Mouse (Mus musculus) layer of hippocampus, adult 2 months (tissue): ENCODE measurements around the gene Olfr554. TPM values are rescaled to one million over a fixed set of nuclear protein-coding genes. Genes with fewer than 3 reads are reported as not detected.
A peak's percentile ranks its signal among the peaks of the same experiment; 100 is the strongest.
"Not testable (repeated sequence)": the region's sequence is repeated elsewhere in the genome, so short reads cannot be mapped to it uniquely, and the experiment has no call there.

Experiments
- DNase-seq, 2 experiments: peaks; one replicate each; pipeline ENCODE4 v3.0.0; 2022; ENCODE audit warnings: low spot score in 2 of 2
- H3K27ac ChIP-seq: fragments of 200-600 bp; 2 replicates; pipeline ENCODE4 v1.8.1; 2022
- H3K4me3 ChIP-seq: fragments of 200-600 bp; 2 replicates; pipeline ENCODE4 v1.8.1; 2022; ENCODE audit warnings: mild to moderate bottlenecking
- CTCF ChIP-seq: fragments of 200-600 bp; conservative IDR thresholded peaks from 2 replicates; pipeline ENCODE4 v1.8.1; 2022; ENCODE audit warnings: antibody characterized with exemption, mild to moderate bottlenecking, moderate library complexity
- long read RNA-seq, 2 experiments: library from polyadenylated mRNA; stranded (forward); transcript quantifications; one replicate each; pipeline ENCODE4 v2.0.0; 2021; ENCODE audit warnings: borderline mapping rate in 2 of 2
- total RNA-seq, 2 experiments: library from RNA; stranded (reverse); gene quantifications; 2 replicates each; pipeline ENCODE4 v1.2.3; 2021

Olfr554 gene
- not detected for total RNA-seq
- long read RNA-seq, experiment 1, result 0 reads
- long read RNA-seq, experiment 2, result 0 reads

DNA sequence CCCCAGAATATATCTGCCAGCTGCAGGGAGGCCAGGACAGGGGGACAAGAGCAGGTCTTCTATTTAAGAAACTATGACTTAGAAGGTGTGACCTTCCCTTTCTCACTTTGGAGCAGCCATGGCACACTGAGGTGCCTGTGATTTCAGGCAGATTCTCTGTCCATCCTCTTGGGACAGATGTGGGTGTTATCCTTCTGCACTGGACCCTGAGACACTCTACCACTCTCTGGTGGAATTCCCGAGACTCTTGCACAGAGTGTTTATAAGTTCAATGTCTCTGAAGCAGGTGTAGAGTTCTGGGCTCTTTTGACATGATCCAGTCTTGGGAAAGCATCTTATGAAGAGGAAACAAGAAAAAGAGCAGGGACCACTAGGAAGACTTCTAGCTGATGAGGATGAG lies at the start of gene Olfr554:
Olfr554 (plus strand) TSS at position 301 of the 400 bp plus-strand sequence.
- TF ChIP-seq CTCF, result no peak
- Histone ChIP-seq H3K27ac (no peak within 1 kb of the TSS), H3K4me3 (no peak within 1 kb of the TSS)
- DNase-seq, result no peak

GRCm38 (mm10) chr7:102591786-102592185 lies 46.4 kb upstream of the Olfr554 start, which contains the start of gene Olfr551:
Gene Olfr551, minus strand, starts transcription at chr7:102591886.
- TF ChIP-seq CTCF, result no peak
- Histone ChIP-seq H3K4me3 (no peak within 1 kb of the TSS), H3K27ac (no peak within 1 kb of the TSS)
- no peak for DNase-seq

- no peak for TF ChIP-seq CTCF
Measured at GRCm38 (mm10) chr7:102597378-102598031, 40.7 kb upstream of the Olfr554 start, which contains the start of gene Olfr552. Gene Olfr552, plus strand, starts transcription at chr7:102597770.

DNA sequence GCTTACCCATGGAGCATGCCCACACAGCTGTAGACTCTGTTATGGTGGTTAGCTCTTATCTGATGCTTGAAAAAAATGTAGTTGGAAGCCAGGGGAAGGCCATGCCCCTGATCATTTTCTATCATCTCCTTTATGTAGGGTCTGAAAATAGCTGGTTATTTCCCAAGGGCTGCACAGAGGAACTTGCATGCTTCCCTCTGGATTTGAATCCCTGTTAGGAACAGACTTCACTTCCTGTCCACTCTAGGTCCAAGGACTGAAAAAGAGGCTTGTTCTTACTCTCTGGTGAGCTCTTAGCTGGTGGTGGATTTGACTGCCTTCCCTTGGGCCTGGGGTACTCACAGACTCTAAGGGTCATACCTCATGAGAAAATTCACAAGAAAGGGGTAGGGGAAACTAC lies 20.1 kb upstream of the Olfr554 start, which contains the start of gene Olfr553:
Olfr553 (minus strand) TSS at position 101 of the 400 bp plus-strand sequence.
- Histone ChIP-seq H3K27ac (no peak within 1 kb of the TSS), H3K4me3 (no peak within 1 kb of the TSS)
- no peak for TF ChIP-seq CTCF
- DNase-seq, result no peak

More at GRCm38 (mm10) chr7:102597378-102598031, 40.7 kb upstream of the Olfr554 start, which contains the start of gene Olfr552:
- DNase-seq, result no peak
- no peak within 1 kb of the TSS for H3K27ac ChIP-seq
- H3K4me3 ChIP-seq, result no peak within 1 kb of the TSS

DNA sequence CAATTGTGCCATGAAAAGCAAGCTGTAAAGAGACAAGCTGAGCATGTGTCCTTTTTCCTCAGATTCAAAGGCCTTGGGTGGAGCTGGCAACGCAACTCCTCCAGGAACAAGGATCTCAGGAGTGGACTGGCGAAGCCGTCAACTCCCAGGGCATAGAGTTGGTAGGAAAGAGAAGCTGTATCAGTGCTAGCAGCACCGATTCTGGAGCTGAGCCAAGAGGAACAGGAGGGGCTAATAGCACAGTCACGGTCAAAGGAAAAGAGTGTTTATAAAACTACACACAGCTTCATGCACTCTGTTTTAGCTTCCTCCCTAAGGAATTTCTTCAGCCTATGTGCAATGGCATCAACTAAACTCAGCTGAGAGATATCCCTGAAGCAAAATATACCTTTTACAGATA lies 18.6 kb upstream of the Olfr554 start:
- Histone ChIP-seq H3K27ac (no peak overlapping the region), H3K4me3 (no peak overlapping the region)
- no peak for TF ChIP-seq CTCF
- DNase-seq, result no peak

DNA sequence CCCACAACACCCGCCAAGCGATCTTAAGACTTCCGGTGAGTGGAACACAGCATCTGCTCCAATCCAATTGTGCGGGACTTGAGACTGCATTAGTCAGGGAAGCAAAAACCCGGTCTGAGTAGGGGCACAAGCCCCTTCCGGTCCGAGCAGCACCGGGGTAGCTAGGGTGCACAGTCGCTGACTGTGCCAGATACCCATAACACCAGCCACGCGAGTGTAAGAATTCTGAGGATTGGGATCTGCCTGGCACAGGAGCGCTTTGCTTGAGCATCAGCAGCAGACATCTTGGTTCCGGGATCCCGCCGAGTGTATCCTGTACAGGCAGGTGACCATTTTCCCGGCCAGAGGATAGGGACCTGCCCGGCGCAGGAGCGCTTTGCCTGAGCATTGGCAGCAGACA lies 17.9 kb upstream of the Olfr554 start:
- H3K4me3 ChIP-seq, DNase-seq, H3K27ac ChIP-seq: not testable (repeated sequence)

DNA sequence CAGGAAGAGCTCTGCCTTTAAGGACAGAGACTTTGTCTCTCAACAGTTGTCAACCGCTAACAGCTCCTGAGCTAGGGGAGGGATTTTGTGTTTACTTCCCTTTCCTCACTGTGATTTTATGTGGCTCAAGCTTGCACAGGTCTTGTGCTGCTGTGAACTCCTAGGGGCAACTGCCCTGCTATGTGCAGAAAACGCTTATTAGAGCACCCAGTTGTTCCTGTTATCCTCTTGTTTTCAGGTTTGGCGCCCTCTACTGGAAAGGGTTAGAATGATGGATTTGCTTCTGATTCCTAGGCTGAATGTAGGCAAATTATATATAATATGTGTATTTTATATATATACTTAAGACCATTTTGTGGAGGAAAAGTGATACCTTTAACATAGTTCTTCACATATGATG lies 1.6 kb upstream of the Olfr554 start:
- peak in 1 of 2 experiments; percentile 30 for DNase-seq
- peak; percentile 77 for TF ChIP-seq CTCF
- Histone ChIP-seq H3K4me3 (no peak overlapping the region), H3K27ac (no peak overlapping the region)

- not testable (repeated sequence) for H3K27ac ChIP-seq, DNase-seq, H3K4me3 ChIP-seq
Measured at GRCm38 (mm10) chr7:102644945-102645344, 6.7 kb downstream of the Olfr554 start.

GRCm38 (mm10) chr7:102658523-102658922 lies 20.3 kb downstream of the Olfr554 start, which contains the start of gene Olfr555:
Gene Olfr555, plus strand, starts transcription at chr7:102658823.
- no peak for DNase-seq
- TF ChIP-seq CTCF, result no peak
- no peak within 1 kb of the TSS for H3K4me3 ChIP-seq
- H3K27ac ChIP-seq, result no peak within 1 kb of the TSS

DNA sequence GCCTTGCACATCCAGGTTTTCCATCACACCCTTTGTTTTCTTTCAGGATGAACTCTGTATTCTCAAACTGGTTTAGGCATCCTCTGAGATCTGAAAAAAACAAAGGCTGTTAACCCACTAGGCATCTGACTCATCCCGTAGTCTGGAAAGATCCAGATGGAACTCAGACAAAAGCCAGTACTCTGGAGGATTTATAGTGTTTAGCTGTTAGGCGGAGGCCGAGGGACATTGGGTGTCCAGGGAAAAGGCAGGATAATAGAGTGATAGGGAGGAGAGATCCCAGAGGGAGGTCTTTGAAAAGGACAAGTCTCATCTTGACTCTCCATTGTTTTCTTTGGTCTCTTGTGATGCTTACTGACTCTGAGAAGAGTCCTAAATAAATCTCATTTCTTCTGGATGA lies 26.4 kb downstream of the Olfr554 start, which contains the start of gene Olfr556:
Olfr556 (plus strand) TSS at position 301 of the 400 bp plus-strand sequence.
- TF ChIP-seq CTCF, result no peak
- Histone ChIP-seq H3K27ac (no peak within 1 kb of the TSS), H3K4me3 (no peak within 1 kb of the TSS)
- DNase-seq, result no peak

DNA sequence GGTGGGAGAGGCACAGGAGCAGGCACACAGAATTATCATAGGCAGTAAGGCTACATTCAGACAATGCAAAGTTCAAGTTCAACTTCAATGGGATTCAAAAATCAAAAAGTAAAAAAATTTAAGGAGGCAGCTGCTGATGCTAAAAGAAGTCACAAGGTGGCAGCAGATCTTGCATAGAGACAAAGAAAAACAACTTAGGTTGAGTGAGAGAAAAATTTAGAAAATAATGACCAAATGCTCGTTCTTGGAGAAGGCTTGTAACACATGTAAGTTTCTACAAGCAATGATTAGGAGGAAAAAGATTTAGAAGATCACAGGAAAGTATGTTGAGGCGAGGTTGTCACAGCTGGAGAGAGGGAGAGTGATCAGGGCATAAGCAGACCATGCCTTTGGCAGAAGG lies 27.1 kb downstream of the Olfr554 start:
- Histone ChIP-seq H3K27ac (no peak overlapping the region), H3K4me3 (no peak overlapping the region)
- TF ChIP-seq CTCF, result peak; percentile 87
- DNase-seq, result peak in 1 of 2 experiments; percentile 7

GRCm38 (mm10) chr7:102676225-102676624 lies 38.0 kb downstream of the Olfr554 start:
- TF ChIP-seq CTCF, result no peak
- no peak overlapping the region for H3K27ac ChIP-seq
- H3K4me3 ChIP-seq, result no peak overlapping the region
- DNase-seq, result no peak

DNA sequence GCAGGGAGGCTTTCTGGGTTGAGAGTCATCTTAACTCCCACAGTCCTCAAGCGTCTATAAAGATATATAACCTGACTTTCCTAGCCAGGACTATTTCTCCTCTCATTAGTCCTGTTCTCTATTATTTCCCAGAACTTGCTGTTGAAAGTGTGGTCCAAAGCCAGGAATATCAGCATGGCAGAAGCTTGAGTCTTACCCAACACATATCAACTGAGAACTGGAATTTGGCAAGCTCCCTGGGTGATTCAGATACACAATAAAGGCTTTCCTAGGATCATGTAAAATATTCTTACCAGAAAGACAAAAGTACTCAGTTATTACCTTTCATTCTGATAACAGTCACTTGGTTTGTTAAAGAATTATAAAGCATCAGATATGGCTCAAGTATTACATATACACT lies 43.7 kb downstream of the Olfr554 start:
- no peak for TF ChIP-seq CTCF
- DNase-seq, result no peak
- H3K27ac ChIP-seq, result no peak overlapping the region

DNA sequence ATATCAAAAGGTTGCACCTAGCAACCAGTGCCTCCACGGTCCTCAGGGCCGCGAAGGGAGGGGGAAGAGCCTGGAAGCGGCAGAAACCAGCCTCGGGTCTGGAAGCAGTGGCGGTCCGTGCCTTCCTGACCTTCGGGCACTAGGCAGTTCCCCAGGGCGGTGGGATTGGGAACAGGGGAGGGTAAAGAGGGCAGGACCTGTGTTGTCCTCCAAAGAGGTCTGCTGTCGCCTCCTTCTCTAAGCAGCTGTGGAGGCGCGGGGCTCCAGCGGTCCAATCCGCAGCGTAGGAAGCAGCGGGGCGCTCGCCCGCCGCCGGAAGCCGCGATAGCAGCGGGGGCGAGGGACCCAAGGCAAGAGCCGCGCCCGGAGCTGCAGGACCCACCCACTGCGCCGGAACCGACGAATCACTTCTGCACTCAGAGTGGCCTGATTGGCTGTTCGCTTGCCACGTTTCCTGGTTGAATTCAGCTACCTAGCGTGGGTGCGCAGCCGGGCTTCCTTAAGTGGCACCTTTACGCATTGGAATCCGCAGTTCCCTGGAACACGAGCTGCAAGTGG lies 48.8 kb downstream of the Olfr554 start, which contains the start of gene Trim68:
Trim68 (minus strand) TSS at position 384 of the 558 bp plus-strand sequence.
- TF ChIP-seq CTCF, result no peak
- peak within 1 kb of the TSS; percentile 88 for H3K27ac ChIP-seq
- H3K4me3 ChIP-seq, result peak within 1 kb of the TSS; percentile 76
- peak; percentile 86 to 91 for DNase-seq

More for the DNA sequence above, 43.7 kb downstream of the Olfr554 start:
- H3K4me3 ChIP-seq, result no peak overlapping the region

Other genes starting within 250 kb of the Olfr554 start
- 10 to 100 TPM; 10.8 to 13.0 TPM for gene Rrm1, start 196.7 kb upstream of the Olfr554 start, total RNA-seq
- not detected for gene Olfr543, start 156.8 kb upstream of the Olfr554 start, total RNA-seq
- gene Olfr544, start 150.1 kb upstream of the Olfr554 start, total RNA-seq, result not detected
- gene Olfr545, start 138.9 kb upstream of the Olfr554 start, total RNA-seq, result not detected
- not detected for gene Olfr547, start 103.7 kb upstream of the Olfr554 start, total RNA-seq
- gene Olfr548-ps1, start 97.5 kb upstream of the Olfr554 start, total RNA-seq, result not detected
- not detected for gene Olfr549, start 88.6 kb upstream of the Olfr554 start, total RNA-seq
- gene Trim21, start 72.9 kb upstream of the Olfr554 start, total RNA-seq, result 1 to 10 TPM; 3.0 to 5.1 TPM
- gene Olfr550, start 67.0 kb upstream of the Olfr554 start, total RNA-seq, result 1 to 10 TPM; 1.9 TPM
- gene Olfr551, start 46.5 kb upstream of the Olfr554 start, total RNA-seq, result not detected
- gene Olfr552, start 40.7 kb upstream of the Olfr554 start, total RNA-seq, result under 1 TPM; 0.15 to 0.28 TPM
- not detected for gene Olfr553, start 20.2 kb upstream of the Olfr554 start, total RNA-seq
- gene Olfr555, start 20.4 kb downstream of the Olfr554 start, total RNA-seq, result not detected
- gene Olfr556, start 26.5 kb downstream of the Olfr554 start, total RNA-seq, result not detected
- 1 to 10 TPM; 7.1 to 7.2 TPM for gene Trim68, start 48.9 kb downstream of the Olfr554 start, total RNA-seq
- not detected for gene Olfr557, start 57.5 kb downstream of the Olfr554 start, total RNA-seq
- under 1 TPM; 0.15 to 0.46 TPM for gene Olfr558, start 63.8 kb downstream of the Olfr554 start, total RNA-seq
- not detected for gene Olfr33, start 80.6 kb downstream of the Olfr554 start, total RNA-seq
- not detected for gene Olfr559, start 89.1 kb downstream of the Olfr554 start, total RNA-seq
- not detected for gene Olfr560, start 120.9 kb downstream of the Olfr554 start, total RNA-seq
- gene Olfr78, start 121.0 kb downstream of the Olfr554 start, total RNA-seq, result under 1 TPM; 0.25 to 0.36 TPM
- gene Olfr561, start 132.8 kb downstream of the Olfr554 start, total RNA-seq, result not detected
- not detected for gene Olfr564, start 165.0 kb downstream of the Olfr554 start, total RNA-seq
- not detected for gene Olfr566, start 220.3 kb downstream of the Olfr554 start, total RNA-seq
- gene Olfr568, start 238.7 kb downstream of the Olfr554 start, total RNA-seq, result not detected